Mouse (Mus musculus): ENCODE data around the gene Cyp2w1. TPM values are rescaled to one million over a fixed set of nuclear protein-coding genes. Genes with fewer than 3 reads are reported as not detected.

The Cyp2w1 gene
- total and polyA plus RNA-seq, 3 experiments, result not detected

- DNase-seq (ENCODE audit: low read depth, low spot score), result no peak
- H3K4me1 ChIP-seq (ENCODE audit: control insufficient read depth in 1 of 2, insufficient read depth in 2 of 2, low read length in 2 of 2), result peaks cover 37 to 58% of the 10 kb centered on the region in 2 experiments
- peaks cover 0 to 45% of the 10 kb centered on the region in 2 experiments; a peak in 2 of 4 replicates for H3K36me3 ChIP-seq (ENCODE audit: control insufficient read depth in 1 of 2, insufficient read depth in 2 of 2, low read length in 2 of 2)
- H3K27me3 ChIP-seq (ENCODE audit: control insufficient read depth in 1 of 2, insufficient read depth in 2 of 2, low read length in 2 of 2), result no peaks in the 10 kb centered on the region
- H3K9ac ChIP-seq (ENCODE audit: control insufficient read depth, low read depth, low read length, poor library complexity, severe bottlenecking), result no peak overlapping the region
- peaks cover 13% of the 10 kb centered on the region for H3K79me2 ChIP-seq (ENCODE audit: control insufficient read depth, insufficient read depth, low read length, poor library complexity)
- H3K27ac ChIP-seq (ENCODE audit: control insufficient read depth, low read depth, low read length), result no peak overlapping the region
- no peaks in the 10 kb centered on the region for H3K9me3 ChIP-seq (replicated peaks; ENCODE audit: insufficient read depth, low read length)
- no peak for TF ChIP-seq ZKSCAN1 (IDR thresholded peaks at IDR 0.05; ENCODE audit: low read depth, low read length)
- no peak for TF ChIP-seq ZMIZ1 (IDR thresholded peaks at IDR 0.05; ENCODE audit: low read depth, low read length)
- no peak for TF ChIP-seq JUND (IDR thresholded peaks at IDR 0.05; ENCODE audit: low read depth, low read length)
- H3K4me3 ChIP-seq (ENCODE audit: control insufficient read depth in 1 of 2, insufficient read depth in 1 of 2, low read depth in 2 of 2, low read length in 2 of 2), result no peak overlapping the region
Measured at GRCm38 (mm10) chr5:139386047-139386446, 33.6 kb downstream of the Cyp2w1 start.

- peak; percentile 40 for DNase-seq (ENCODE audit: low read depth, low spot score)
- H3K4me3 ChIP-seq (ENCODE audit: control insufficient read depth in 1 of 2, insufficient read depth in 1 of 2, low read depth in 2 of 2, low read length in 2 of 2), result no peak overlapping the region
- H3K27me3 ChIP-seq (ENCODE audit: control insufficient read depth in 1 of 2, insufficient read depth in 2 of 2, low read length in 2 of 2), result no peaks in the 10 kb centered on the region
- H3K27ac ChIP-seq (ENCODE audit: control insufficient read depth, low read depth, low read length), result peak overlapping the region; percentile 91
- H3K36me3 ChIP-seq (ENCODE audit: control insufficient read depth in 1 of 2, insufficient read depth in 2 of 2, low read length in 2 of 2), result peaks cover 0 to 39% of the 10 kb centered on the region in 2 experiments; a peak in 2 of 4 replicates
- TF ChIP-seq MAFK (IDR thresholded peaks at IDR 0.05; ENCODE audit: borderline replicate concordance, low read depth, low read length), result no peak
- TF ChIP-seq MAZ (IDR thresholded peaks at IDR 0.05; ENCODE audit: low read depth, low read length), result no peak
- TF ChIP-seq POLR2A (IDR thresholded peaks at IDR 0.05; ENCODE audit: control insufficient read depth in 1 of 2, insufficient read depth in 1 of 2, low read depth in 1 of 2, low read length in 2 of 2, poor library complexity in 1 of 2), result no peak
- TF ChIP-seq KAT2A (conservative IDR thresholded peaks at IDR 0.05; ENCODE audit: low read depth, low read length), result no peak
- TF ChIP-seq CHD2 (IDR thresholded peaks at IDR 0.05; ENCODE audit: low read length), result no peak
- no peak for TF ChIP-seq BHLHE40 (IDR thresholded peaks at IDR 0.05; ENCODE audit: borderline replicate concordance, low read depth, low read length)
- no peak for TF ChIP-seq MYB (IDR thresholded peaks at IDR 0.05; ENCODE audit: low read depth, low read length)
- TF ChIP-seq ZC3H11A (IDR thresholded peaks at IDR 0.05; ENCODE audit: low read depth, low read length), result no peak
- TF ChIP-seq ETS1 (IDR thresholded peaks at IDR 0.05; ENCODE audit: low read depth, low read length), result no peak
- no peak for TF ChIP-seq ZMIZ1 (IDR thresholded peaks at IDR 0.05; ENCODE audit: low read depth, low read length)
- TF ChIP-seq NRF1 (IDR thresholded peaks at IDR 0.05; ENCODE audit: insufficient read depth, low read depth, low read length, poor library complexity, severe bottlenecking), result no peak
- TF ChIP-seq UBTF (IDR thresholded peaks at IDR 0.05; ENCODE audit: borderline replicate concordance, insufficient read depth, low read depth, low read length), result no peak
- no peaks in the 10 kb centered on the region for H3K9me3 ChIP-seq (replicated peaks; ENCODE audit: insufficient read depth, low read length)
- H3K79me2 ChIP-seq (ENCODE audit: control insufficient read depth, insufficient read depth, low read length, poor library complexity), result peaks cover 12% of the 10 kb centered on the region
- peaks cover 30 to 51% of the 10 kb centered on the region in 2 experiments for H3K4me1 ChIP-seq (ENCODE audit: control insufficient read depth in 1 of 2, insufficient read depth in 2 of 2, low read length in 2 of 2)
- H3K9ac ChIP-seq (ENCODE audit: control insufficient read depth, low read depth, low read length, poor library complexity, severe bottlenecking), result peak overlapping the region; percentile 35
Measured at GRCm38 (mm10) chr5:139387329-139388194, 35.1 kb downstream of the Cyp2w1 start.

Measured in MEL (cell line).